Mouse (Mus musculus): Measurements from ENCODE around the gene Hoxb8. TPM values are rescaled to one million over a fixed set of nuclear protein-coding genes. Genes with fewer than 3 reads are reported as not detected.

Gene Hoxb8
- polyA plus RNA-seq, 1 experiment from 2014 or later = 1.0 TPM

MicroRNA genes within 50 kb of the gene (microRNA counts, 519-probe panel; counts per million panel counts)
- microRNA mmu-miR-10a (3,271 counts per million, percentile 87 among the panel's probes with 10 or more counts), microRNA mmu-miR-196a (1,685 counts per million, percentile 10 among the panel's probes with 10 or more counts)

Small RNA genes within 50 kb of the gene (microRNA-seq; reads per million reads assigned to microRNA genes)
- gene Mir10a (40,003 reads per million, percentile 99 among the genes with 10 or more reads in this experiment), gene Mir196a-1 (4.1 reads per million, percentile 18 among the genes with 10 or more reads in this experiment)

Other genes starting within 250 kb of the Hoxb8 start
- 91.4 and 94.6 TPM in 2 replicates for gene Snf8, start 247.0 kb upstream of the Hoxb8 start, polyA plus RNA-seq (2015; fragmentation: Nextera tagmentation; extraction: Ambion mirVana)
- gene Ube2z, start 216.5 kb upstream of the Hoxb8 start, polyA plus RNA-seq (2015; fragmentation: Nextera tagmentation; extraction: Ambion mirVana) = 42.2 and 45.0 TPM in 2 replicates
- 522 and 555 TPM in 2 replicates for gene Atp5g1, start 206.2 kb upstream of the Hoxb8 start, polyA plus RNA-seq (2015; fragmentation: Nextera tagmentation; extraction: Ambion mirVana)
- gene Calcoco2, start 169.9 kb upstream of the Hoxb8 start, polyA plus RNA-seq (2015; fragmentation: Nextera tagmentation; extraction: Ambion mirVana) = 0.13 and 0.24 TPM in 2 replicates
- 0.68 and 0.93 TPM in 2 replicates for gene Ttll6, start 148.1 kb upstream of the Hoxb8 start, polyA plus RNA-seq (2015; fragmentation: Nextera tagmentation; extraction: Ambion mirVana)
- gene Hoxb13, start 87.6 kb upstream of the Hoxb8 start, polyA plus RNA-seq (2015; fragmentation: Nextera tagmentation; extraction: Ambion mirVana) = not detected in 2 replicates
- gene Hoxb9, start 10.4 kb upstream of the Hoxb8 start, polyA plus RNA-seq (2015; fragmentation: Nextera tagmentation; extraction: Ambion mirVana) = 0.25 and 0.27 TPM in 2 replicates
- 2.5 and 3.0 TPM in 2 replicates for gene Hoxb7, start 4.7 kb downstream of the Hoxb8 start, polyA plus RNA-seq (2015; fragmentation: Nextera tagmentation; extraction: Ambion mirVana)
- 15.2 and 16.9 TPM in 2 replicates for gene Hoxb6, start 10.6 kb downstream of the Hoxb8 start, polyA plus RNA-seq (2015; fragmentation: Nextera tagmentation; extraction: Ambion mirVana)
- gene Hoxb5, start 21.4 kb downstream of the Hoxb8 start, polyA plus RNA-seq (2015; fragmentation: Nextera tagmentation; extraction: Ambion mirVana) = 46.1 and 54.1 TPM in 2 replicates
- gene Hoxb4, start 36.4 kb downstream of the Hoxb8 start, polyA plus RNA-seq (2015; fragmentation: Nextera tagmentation; extraction: Ambion mirVana) = 4.3 and 4.4 TPM in 2 replicates
- gene Hoxb3, start 41.4 kb downstream of the Hoxb8 start, polyA plus RNA-seq (2015; fragmentation: Nextera tagmentation; extraction: Ambion mirVana) = 3.0 and 3.8 TPM in 2 replicates
- 36.9 and 39.2 TPM in 2 replicates for gene Hoxb2, start 68.6 kb downstream of the Hoxb8 start, polyA plus RNA-seq (2015; fragmentation: Nextera tagmentation; extraction: Ambion mirVana)
- gene Hoxb1, start 83.8 kb downstream of the Hoxb8 start, polyA plus RNA-seq (2015; fragmentation: Nextera tagmentation; extraction: Ambion mirVana) = 0.14 TPM in 1 of 2 replicates, not detected in the other
- gene Skap1, start 182.7 kb downstream of the Hoxb8 start, polyA plus RNA-seq (2015; fragmentation: Nextera tagmentation; extraction: Ambion mirVana) = 1.6 and 6.6 TPM in 2 replicates

Measured in lung, embryonic 15.5 days (tissue).